Comparison of ENCODE assay signal across 20 mouse cellular contexts in the genomic region with DNA sequence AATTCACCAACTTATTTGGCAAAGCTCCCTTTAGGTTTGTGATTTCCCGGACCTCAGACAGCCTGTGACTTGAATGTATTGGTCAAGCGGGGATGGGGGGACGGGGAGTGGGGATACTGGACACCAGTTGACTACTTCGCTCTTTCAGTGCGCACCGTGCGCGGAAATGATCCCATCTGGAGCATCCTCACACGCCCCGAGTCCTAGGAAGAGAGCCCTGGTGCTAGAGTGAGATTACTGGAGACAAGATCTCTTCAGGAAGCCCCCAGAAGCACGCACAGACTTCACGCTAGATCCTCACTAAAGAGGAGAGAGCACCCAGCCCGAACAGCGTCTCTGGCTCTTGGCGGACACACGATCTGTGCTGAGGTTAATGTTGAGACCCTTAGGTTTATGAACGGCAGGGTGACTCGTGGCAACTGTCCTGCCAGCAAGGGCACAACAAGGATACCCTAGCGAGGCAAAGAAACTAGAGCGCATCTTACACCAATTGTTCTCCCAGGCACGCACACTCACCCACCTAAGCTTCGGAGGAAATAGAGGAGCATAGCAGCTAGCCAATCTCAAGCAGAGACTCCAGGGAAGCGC. TPM values are rescaled to one million over a fixed set of nuclear protein-coding genes. Genes with fewer than 3 reads are reported as not detected.
A peak's percentile ranks its signal among the peaks of the same experiment; 100 is the strongest.
DNase-seq lines count a peak whose midpoint lies in the region; ATAC-seq lines count a peak whose summit lies in the region.
"Had no signal": no experiment of that assay in that cellular context is flagged by ENCODE, and none has a peak within 500 bp of the region (broad histone marks: within the 10 kb centered on the region; RNA-seq: fewer than 3 reads in every experiment).

No protein-coding gene starts in this region.

- no peaks in the 10 kb centered on the region for H3K36me3 ChIP-seq in neural tube, embryonic 15.5 days
- H3K36me3 ChIP-seq in limb, embryonic 10.5 days: no peaks in the 10 kb centered on the region
- H3K36me3 ChIP-seq: embryonic facial prominence, embryonic 15.5 days; G1E; limb, embryonic 15.5 days had no signal

- no peak overlapping the region for H3K4me2 ChIP-seq in neural tube, embryonic 15.5 days
- H3K4me2 ChIP-seq: embryonic facial prominence, embryonic 15.5 days had no signal

- H3K9ac ChIP-seq in neural tube, embryonic 15.5 days (replicated peaks): no peak overlapping the region
- H3K9ac ChIP-seq: embryonic facial prominence, embryonic 15.5 days; forebrain, postnatal 0 days; limb, embryonic 15.5 days; lung, embryonic 14.5 days had no signal

- H3K9me3 ChIP-seq in neural tube, embryonic 15.5 days (replicated peaks): no peaks in the 10 kb centered on the region
- no peaks in the 10 kb centered on the region for H3K9me3 ChIP-seq in limb, embryonic 10.5 days (replicated peaks)
- H3K9me3 ChIP-seq: embryonic facial prominence, embryonic 15.5 days; G1E; limb, embryonic 15.5 days had no signal

- no peak for ATAC-seq in neural tube, embryonic 15.5 days (ENCODE audit: low FRiP score)
- ATAC-seq: forebrain, postnatal 0 days; inflammation-experienced regulatory T-cells, adult 6 months had no signal

- peak; percentile 55 for DNase-seq in heart, adult 11 months
- DNase-seq in heart, postnatal 36 days: no peak
- DNase-seq in neural tube, embryonic 10.5 days (ENCODE audit: extremely low spot score, low spot score): peak; percentile 61
- peak; percentile 49 for DNase-seq in limb, embryonic 10.5 days (ENCODE audit: low spot score)
- DNase-seq in testis, postnatal 14 days (ENCODE audit: low spot score): peak; percentile 49
- DNase-seq in right cerebral cortex, postnatal 14 days: no peak
- DNase-seq in adrenal gland, postnatal 14 days: no peak
- DNase-seq: adrenal gland, postnatal 36 days; cerebellum, postnatal 25 days; forebrain, postnatal 0 days; gastrocnemius, postnatal 36 days; heart, postnatal 10 days; kidney, postnatal 36 days; lung, embryonic 14.5 days; thymus, adult 18-20 months had no signal

- peaks cover 95% of the 10 kb centered on the region for H3K27me3 ChIP-seq in neural tube, embryonic 15.5 days (replicated peaks)
- H3K27me3 ChIP-seq in limb, embryonic 10.5 days (ENCODE audit: low read depth, poor library complexity, severe bottlenecking): peaks cover 100% of the 10 kb centered on the region

- no peaks in the 10 kb centered on the region for H3K4me1 ChIP-seq in neural tube, embryonic 15.5 days
- peaks cover 5% of the 10 kb centered on the region; the same call in 1 of the 2 replicates for H3K4me1 ChIP-seq in limb, embryonic 10.5 days

- WGBS in neural tube, embryonic 15.5 days: 2% methylated on average over 23 of the region's 23 CpGs
- under 1% methylated on average over 23 of the region's 23 CpGs for WGBS in limb, embryonic 10.5 days

- no peak overlapping the region for H3K4me3 ChIP-seq in neural tube, embryonic 15.5 days (replicated peaks)
- H3K4me3 ChIP-seq in limb, embryonic 10.5 days: no peak overlapping the region
- H3K4me3 ChIP-seq: embryonic facial prominence, embryonic 15.5 days had no signal

- intact Hi-C loops in heart, postnatal 36 days (cut with DNase I): no loop called here

- no peak overlapping the region for H3K27ac ChIP-seq in neural tube, embryonic 15.5 days (replicated peaks)
- H3K27ac ChIP-seq in limb, embryonic 10.5 days: no peak overlapping the region
- H3K27ac ChIP-seq: embryonic facial prominence, embryonic 15.5 days; limb, embryonic 15.5 days had no signal

RNA-seq across cellular contexts. Expression of a gene that starts 8.8 kb away (rescaled TPM):
- total RNA-seq in heart, postnatal 36 days (2021): not detected
- polyA plus RNA-seq in neural tube, embryonic 15.5 days (2015; fragmentation: Nextera tagmentation; extraction: Ambion mirVana): 0.23 and 0.82 TPM in 2 replicates
- 0.11 and 0.50 TPM in 2 replicates for polyA plus RNA-seq in limb, embryonic 10.5 days (2016; fragmentation: Nextera tagmentation; extraction: Ambion mirVana)
- total RNA-seq in adrenal gland, postnatal 14 days (2021): not detected in 2 replicates
- total RNA-seq: adrenal gland, postnatal 36 days; forebrain, postnatal 0 days; G1E; gastrocnemius, postnatal 36 days; heart, postnatal 10 days had no signal
- polyA plus RNA-seq: forebrain, postnatal 0 days; G1E; inflammation-experienced regulatory T-cells, adult 6 months; lung, embryonic 14.5 days had no signal

RNA-seq across cellular contexts. Expression of a gene that starts 47.5 kb away (rescaled TPM):
- total RNA-seq in heart, postnatal 36 days (2021): 10 to 100 TPM; 88.5 to 91.7 TPM
- polyA plus RNA-seq in neural tube, embryonic 15.5 days (2015; fragmentation: Nextera tagmentation; extraction: Ambion mirVana): 56.5 and 63.7 TPM in 2 replicates
- 54.3 and 63.2 TPM in 2 replicates for polyA plus RNA-seq in limb, embryonic 10.5 days (2016; fragmentation: Nextera tagmentation; extraction: Ambion mirVana)
- 41.7 and 48.6 TPM in 2 replicates for total RNA-seq in adrenal gland, postnatal 14 days (2021)

Comparison
In these comparisons a context has a peak if more than half of its experiments do, and no peak if none do; other contexts are left out.
1. DNase-seq: peak in heart, adult 11 months (single experiment), neural tube, embryonic 10.5 days (single experiment), limb, embryonic 10.5 days (single experiment) and testis, postnatal 14 days (single experiment); none in heart, postnatal 36 days (0 of 2), right cerebral cortex, postnatal 14 days (single experiment) and adrenal gland, postnatal 14 days (single experiment).